Mouse (Mus musculus) CH12.LX (cell line): ENCODE measurements around the gene Bcor. TPM values are rescaled to one million over a fixed set of nuclear protein-coding genes. Genes with fewer than 3 reads are reported as not detected.

Experiments used
- DNase-seq: peaks from one replicate; pipeline ENCODE4 v3.0.0-alpha.2; 2013; ENCODE audit errors: extremely low read depth
- H3K27ac ChIP-seq: 2 replicates; pipeline ENCODE4 v1.5.1; 2012; ENCODE audit warnings: low read depth, mild to moderate bottlenecking, control low read depth, moderate library complexity; ENCODE audit not compliant: insufficient read depth
- H3K27me3 ChIP-seq: replicated peaks from 2 replicates; pipeline ENCODE3; 2012; ENCODE audit warnings: inconsistent platforms
- H3K36me3 ChIP-seq, 2 experiments: replicated peaks in 1 of 2; 2 replicates each; pipeline versions ENCODE3 to v1.6.1; 2012; ENCODE audit warnings: inconsistent platforms in 1 of 2, low read length in 1 of 2, mild to moderate bottlenecking in 1 of 2, mixed read lengths in 1 of 2, moderate library complexity in 1 of 2; ENCODE audit not compliant: control insufficient read depth in 1 of 2, insufficient read depth in 1 of 2
- H3K4me1 ChIP-seq, 2 experiments: 2 replicates each; pipeline ENCODE4 v1.6.1; 2012; ENCODE audit warnings: inconsistent platforms in 1 of 2, moderate library complexity in 1 of 2; ENCODE audit not compliant: insufficient read depth in 2 of 2, control insufficient read depth in 1 of 2
- H3K4me2 ChIP-seq: 2 replicates; pipeline ENCODE4 v1.6.1; 2012; ENCODE audit warnings: low read depth, mild to moderate bottlenecking, control low read depth; ENCODE audit not compliant: poor library complexity, insufficient read depth, severe bottlenecking
- H3K4me3 ChIP-seq, 3 experiments: fragments of 150-350 bp in 1 of 3; sonication (generic) in 1 of 3; replicated peaks in 1 of 3; 2 replicates each; pipeline versions ENCODE3 to v1.5.1; 2011 to 2012; ENCODE audit warnings: low read depth in 2 of 3, low read length in 2 of 3, mild to moderate bottlenecking in 2 of 3, moderate library complexity in 2 of 3, control low read depth in 1 of 3, improper control_type of control experiment in 1 of 3, inconsistent platforms in 1 of 3, mixed read lengths in 1 of 3; ENCODE audit not compliant: poor library complexity in 1 of 3
- H3K79me2 ChIP-seq: replicated peaks from 2 replicates; pipeline ENCODE4 v1.6.1; 2012; ENCODE audit warnings: mild to moderate bottlenecking, moderate library complexity; ENCODE audit not compliant: control insufficient read depth, poor library complexity, insufficient read depth, severe bottlenecking; ENCODE audit errors: extremely low read depth
- H3K9ac ChIP-seq: 2 replicates; pipeline ENCODE4 v1.6.1; 2012; ENCODE audit warnings: low read depth, mild to moderate bottlenecking, control low read depth, moderate library complexity; ENCODE audit not compliant: insufficient read depth
- H3K9me3 ChIP-seq: replicated peaks from 2 replicates; pipeline ENCODE3; 2012; ENCODE audit warnings: low read length, inconsistent platforms, mixed read lengths
- BHLHE40 ChIP-seq: IDR thresholded peaks from 2 replicates; pipeline ENCODE4 v1.6.1; 2011; ENCODE audit warnings: mild to moderate bottlenecking, low read depth, low read length, improper control_type of control experiment
- CHD1 ChIP-seq: IDR thresholded peaks from 2 replicates; pipeline ENCODE4 v1.6.1; 2012; ENCODE audit warnings: low read depth, low read length, improper control_type of control experiment, inconsistent platforms
- CHD2 ChIP-seq: IDR thresholded peaks from 2 replicates; pipeline ENCODE4 v1.6.1; 2011; ENCODE audit warnings: low read length, improper control_type of control experiment
- CTCF ChIP-seq, 2 experiments: IDR thresholded peaks in 1 of 2; conservative IDR thresholded peaks in 1 of 2; 2 replicates each; pipeline ENCODE4 v1.5.1; 2011 to 2012; ENCODE audit warnings: low read depth in 2 of 2, low read length in 2 of 2, improper control_type of control experiment in 1 of 2, inconsistent platforms in 1 of 2, mild to moderate bottlenecking in 1 of 2, moderate library complexity in 1 of 2
- ELF1 ChIP-seq: IDR thresholded peaks from 2 replicates; pipeline ENCODE4 v1.6.1; 2014; ENCODE audit warnings: low read depth, mild to moderate bottlenecking, inconsistent platforms, low read length, improper control_type of control experiment
- EP300 ChIP-seq: IDR thresholded peaks from 2 replicates; pipeline ENCODE4 v1.6.1; 2011; ENCODE audit warnings: low read length, improper control_type of control experiment
- ETS1 ChIP-seq: conservative IDR thresholded peaks from 2 replicates; pipeline ENCODE4 v1.6.1; 2012; ENCODE audit warnings: low read depth, mild to moderate bottlenecking, inconsistent platforms, low read length, improper control_type of control experiment, moderate library complexity
- IRF4 ChIP-seq: IDR thresholded peaks from 2 replicates; pipeline ENCODE4 v1.6.1; 2014; ENCODE audit warnings: low read depth, mild to moderate bottlenecking, inconsistent platforms, low read length, improper control_type of control experiment
- JUN ChIP-seq: IDR thresholded peaks from 2 replicates; pipeline ENCODE4 v1.6.1; 2011; ENCODE audit warnings: low read depth, mild to moderate bottlenecking, low read length, improper control_type of control experiment, moderate library complexity; ENCODE audit not compliant: insufficient read depth
- MXI1 ChIP-seq: IDR thresholded peaks from 2 replicates; pipeline ENCODE4 v1.6.1; 2011; ENCODE audit warnings: mild to moderate bottlenecking, low read depth, low read length, improper control_type of control experiment
- MYC ChIP-seq: IDR thresholded peaks from 2 replicates; pipeline ENCODE4 v1.6.1; 2011; ENCODE audit warnings: low read depth, mild to moderate bottlenecking, improper control_type of control experiment, low read length
- NELFE ChIP-seq: IDR thresholded peaks from 2 replicates; pipeline ENCODE4 v1.6.1; 2011; ENCODE audit warnings: low read depth, low read length, improper control_type of control experiment
- POLR2A ChIP-seq: IDR thresholded peaks from 2 replicates; pipeline ENCODE4 v1.6.1; 2011; ENCODE audit warnings: low read depth, mild to moderate bottlenecking, improper control_type of control experiment, low read length
- RAD21 ChIP-seq: IDR thresholded peaks from 2 replicates; pipeline ENCODE4 v1.6.1; 2011; ENCODE audit warnings: low read depth, mild to moderate bottlenecking, low read length, improper control_type of control experiment, moderate library complexity
- ZC3H11A ChIP-seq: IDR thresholded peaks from 2 replicates; pipeline ENCODE4 v1.6.1; 2012; ENCODE audit warnings: low read depth, mild to moderate bottlenecking, inconsistent platforms, low read length, improper control_type of control experiment
- ZKSCAN1 ChIP-seq: IDR thresholded peaks from 2 replicates; pipeline ENCODE4 v1.6.1; 2012; ENCODE audit warnings: low read depth, inconsistent platforms, low read length, improper control_type of control experiment, borderline replicate concordance
- dilution Hi-C: fragments of 300-500 bp; cut with MboI; formaldehyde crosslinking; loops from 2 replicates; pipeline ENCODE4 v1.14.3; 2020; ENCODE audit warnings: low sequenced_read_pairs; ENCODE audit not compliant: extremely low pct_unique_long_range_greater_than_20kb, extremely low pct_ligation_motif_present
- in situ Hi-C: fragments of 300-500 bp; cut with MboI; formaldehyde crosslinking; loops from 3 replicates; pipeline ENCODE4 v1.14.3; 2019; ENCODE audit warnings: low sequenced_read_pairs, low pct_ligation_motif_present, low pct_unique_long_range_greater_than_20kb, mixed read lengths
- polyA plus RNA-seq: library from polyadenylated mRNA; unstranded; fragments of >175 nt; gene quantifications from 2 replicates; pipeline ENCODE4 v1.2.1, GENCODE M21; 2012; ENCODE audit warnings: low read depth; ENCODE audit not compliant: insufficient read length
- total RNA-seq, 2 experiments: library from RNA; depleted of rRNA; stranded (reverse); fragments of 300-350 nt in 1 of 2; fragments of >200 nt in 1 of 2; gene quantifications; 2 replicates each; pipeline ENCODE4 v1.2.3; 2012 to 2014

The Bcor gene
- total and polyA plus RNA-seq, 3 experiments: 14.3 to 41.1 (median 33.8) TPM

GRCm38 (mm10) chrX:12088301-12089026, 71.7 kb downstream of the Bcor start:
- peaks cover 7% of the 10 kb centered on the region in 2 experiments for H3K4me1 ChIP-seq
- TF ChIP-seq MYC (no peak), ZKSCAN1 (no peak), EP300 (no peak), IRF4 (no peak), ELF1 (0 out of 2 replicates have a peak, but pooled peaks have one; percentile 3), JUN (no peak), RAD21 (no peak; the same call in 1 of the 2 replicates), CHD1 (no peak), CTCF (conservative IDR thresholded peaks at IDR 0.05 in 1 of 2, IDR thresholded peaks at IDR 0.05 in 1 of 2; ENCODE audit: low read depth in 2 of 2, low read length in 2 of 2) (no peak), MXI1 (peak; percentile 15; the same call in 1 of the 2 replicates), POLR2A (no peak; the same call in 1 of the 2 replicates), ETS1 (no peak)
- peak overlapping the region; percentile 97 for H3K27ac ChIP-seq
- H3K4me2 ChIP-seq: peak overlapping the region; percentile 56
- H3K36me3 ChIP-seq: no peaks in the 10 kb centered on the region
- H3K9me3 ChIP-seq: peaks cover 6% of the 10 kb centered on the region
- H3K9ac ChIP-seq: peak overlapping the region; percentile 84
- peak; percentile 66 for DNase-seq
- H3K4me3 ChIP-seq: peak overlapping the region; percentile 52 to 67 (median 52)
- in situ Hi-C loops: loop anchor here (5.0 kb wide), 1 partner anchor 39 kb away; no protein-coding TSS in a partner anchor
- H3K79me2 ChIP-seq: peaks cover 32% of the 10 kb centered on the region
- H3K27me3 ChIP-seq: no peaks in the 10 kb centered on the region
- dilution Hi-C loops: no loop called here

- Histone ChIP-seq H3K36me3 (no peaks in the 10 kb centered on the region), H3K4me1 (peaks cover 9 to 14% of the 10 kb centered on the region in 2 experiments), H3K27ac (peak overlapping the region; percentile 97)
- in situ Hi-C loops: loop anchor here (5.0 kb wide), 1 partner anchor 40 kb away; no protein-coding TSS in a partner anchor
- TF ChIP-seq NELFE (0 out of 2 replicates have a peak, but pooled peaks have one; percentile 8), CHD2 (no peak), BHLHE40 (peak; percentile 1; the same call in 1 of the 2 replicates), ZC3H11A (no peak)
- TF ChIP-seq, all 38 proteins: peak for 2
- Histone ChIP-seq H3K4me3 (peak overlapping the region; percentile 52 to 67 (median 52)), H3K4me2 (peak overlapping the region; percentile 56), H3K9ac (peak overlapping the region; percentile 84), H3K9me3 (peaks cover 6% of the 10 kb centered on the region), H3K79me2 (peaks cover 30% of the 10 kb centered on the region), H3K27me3 (no peaks in the 10 kb centered on the region)
- dilution Hi-C loops: no loop called here
- peak; percentile 27 for DNase-seq
These were observed 72.4 kb downstream of the Bcor start for GRCm38 (mm10) chrX:12087511-12088300.
